In the genomic region with DNA sequence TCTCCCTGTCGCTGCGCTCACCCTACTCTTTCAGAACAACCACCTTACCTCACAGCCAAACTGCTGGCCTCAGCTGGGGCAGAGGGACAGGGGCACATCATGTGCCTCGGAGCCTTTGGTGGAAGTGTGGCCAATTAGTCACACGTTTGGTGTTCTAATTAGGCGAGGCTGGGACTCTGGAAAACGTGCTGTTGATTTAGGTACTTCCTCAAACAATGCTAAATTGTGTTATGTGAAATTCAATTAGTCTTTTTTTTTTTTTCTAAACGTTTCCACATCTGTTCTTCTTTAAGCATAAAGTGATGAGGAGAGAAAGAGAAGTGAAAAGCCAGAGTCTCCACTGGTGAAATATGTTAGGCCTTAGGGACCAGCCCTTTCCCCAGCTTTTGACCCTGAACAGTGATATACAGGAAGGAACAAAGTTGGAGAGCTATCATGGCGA, we compare ENCODE assay signal across 14 mouse cellular contexts.
A peak's percentile ranks its signal among the peaks of the same experiment; 100 is the strongest.
DNase-seq lines count a peak whose midpoint lies in the region; ATAC-seq and TF ChIP-seq lines count a peak whose summit lies in the region.
"Had no signal": no experiment of that assay in that cellular context is flagged by ENCODE, and none has a peak within 500 bp of the region (broad histone marks: within the 10 kb centered on the region; RNA-seq: fewer than 3 reads in every experiment).

No protein-coding gene starts in this region.

- H3K27me3 ChIP-seq in kidney, embryonic 14.5 days (ENCODE audit: control insufficient read depth, insufficient read depth, low read length), result no peaks in the 10 kb centered on the region; the same call in 1 of the 2 replicates
- H3K27me3 ChIP-seq in limb, embryonic 10.5 days (ENCODE audit: low read depth, poor library complexity, severe bottlenecking), result peaks cover 56% of the 10 kb centered on the region
- H3K27me3 ChIP-seq in forebrain, embryonic 16.5 days (replicated peaks; ENCODE audit: control insufficient read depth, insufficient read depth, low read length), result no peaks in the 10 kb centered on the region
- H3K27me3 ChIP-seq: CH12.LX; hindbrain, embryonic 13.5 days; liver, embryonic 13.5 days had no signal

- ATAC-seq in kidney, embryonic 14.5 days (ENCODE audit: low FRiP score, low TSS enrichment), result 0 out of 2 replicates have a peak, but pooled peaks have one; percentile 39
- no peak for ATAC-seq in forebrain, embryonic 16.5 days
- ATAC-seq: intestine, postnatal 0 days; lung, postnatal 0 days had no signal

- H3K4me2 ChIP-seq in kidney, embryonic 14.5 days (replicated peaks; ENCODE audit: low read depth, low read length), result no peak overlapping the region
- no peak overlapping the region for H3K4me2 ChIP-seq in forebrain, embryonic 16.5 days (ENCODE audit: low read length)
- H3K4me2 ChIP-seq: hindbrain, embryonic 13.5 days; liver, embryonic 13.5 days had no signal

- intact Hi-C loops in left cerebral cortex, adult 2 months (cut with DNase I), result no loop called here

- no peak overlapping the region for H3K27ac ChIP-seq in kidney, embryonic 14.5 days (ENCODE audit: low read depth, low read length)
- peak overlapping the region; percentile 94 for H3K27ac ChIP-seq in brown adipose tissue, adult 24 weeks (replicated peaks; ENCODE audit: low read depth, low read length)
- 0 out of 2 replicates have a peak overlapping the region, but pooled peaks have one; percentile 46 for H3K27ac ChIP-seq in limb, embryonic 10.5 days
- no peak overlapping the region for H3K27ac ChIP-seq in left cerebral cortex, adult 2 months
- H3K27ac ChIP-seq in forebrain, embryonic 16.5 days (ENCODE audit: low read length), result no peak overlapping the region
- H3K27ac ChIP-seq: hindbrain, embryonic 13.5 days; liver, embryonic 13.5 days; midbrain, embryonic 10.5 days had no signal

- DNase-seq in kidney, adult 9 months, result no peak
- DNase-seq in embryo, embryonic 11 days, result peak; percentile 54
- peak; percentile 74 for DNase-seq in limb, embryonic 10.5 days (ENCODE audit: low spot score)
- DNase-seq in left cerebral cortex, adult 18-20 months (ENCODE audit: low spot score in 2 of 2), result no peak
- no peak for DNase-seq in left cerebral cortex, adult 2 months (ENCODE audit: extremely low spot score in 1 of 2, low spot score in 2 of 2)
- DNase-seq: liver, embryonic 13.5 days had no signal

- no peaks in the 10 kb centered on the region for H3K9me3 ChIP-seq in kidney, embryonic 14.5 days (ENCODE audit: control insufficient read depth, low read length)
- H3K9me3 ChIP-seq in limb, embryonic 10.5 days (replicated peaks), result no peaks in the 10 kb centered on the region
- no peaks in the 10 kb centered on the region for H3K9me3 ChIP-seq in forebrain, embryonic 16.5 days (ENCODE audit: control insufficient read depth, low read length)
- H3K9me3 ChIP-seq: hindbrain, embryonic 13.5 days; liver, embryonic 13.5 days; midbrain, embryonic 10.5 days had no signal

- no peak for TF ChIP-seq CTCF in left cerebral cortex, adult 2 months (IDR thresholded peaks at IDR 0.05)

- WGBS in kidney, embryonic 14.5 days, result 16% methylated on average over 8 of the region's 8 CpGs
- 8% methylated on average over 8 of the region's 8 CpGs for WGBS in limb, embryonic 10.5 days
- 17% methylated on average over 8 of the region's 8 CpGs for WGBS in forebrain, embryonic 16.5 days

- H3K4me3 ChIP-seq in kidney, embryonic 14.5 days (ENCODE audit: low read length), result no peak overlapping the region
- H3K4me3 ChIP-seq in brown adipose tissue, adult 24 weeks (ENCODE audit: insufficient read depth, low read depth, low read length), result no peak overlapping the region
- no peak overlapping the region for H3K4me3 ChIP-seq in limb, embryonic 10.5 days
- no peak overlapping the region for H3K4me3 ChIP-seq in left cerebral cortex, adult 2 months
- no peak overlapping the region for H3K4me3 ChIP-seq in forebrain, embryonic 16.5 days (replicated peaks; ENCODE audit: low read length)
- H3K4me3 ChIP-seq: hindbrain, embryonic 13.5 days; liver, embryonic 13.5 days; midbrain, embryonic 10.5 days had no signal

- no peaks in the 10 kb centered on the region for H3K36me3 ChIP-seq in kidney, embryonic 14.5 days (ENCODE audit: control insufficient read depth, insufficient read depth, low read length)
- no peaks in the 10 kb centered on the region for H3K36me3 ChIP-seq in limb, embryonic 10.5 days
- no peaks in the 10 kb centered on the region for H3K36me3 ChIP-seq in forebrain, embryonic 16.5 days (ENCODE audit: control insufficient read depth, insufficient read depth)
- H3K36me3 ChIP-seq: hindbrain, embryonic 13.5 days; liver, embryonic 13.5 days; midbrain, embryonic 10.5 days had no signal

- no peaks in the 10 kb centered on the region for H3K4me1 ChIP-seq in kidney, embryonic 14.5 days (ENCODE audit: control insufficient read depth, insufficient read depth, low read length)
- no peaks in the 10 kb centered on the region for H3K4me1 ChIP-seq in brown adipose tissue, adult 24 weeks (ENCODE audit: control insufficient read depth, insufficient read depth, insufficient read length, low read length)
- peaks cover 46% of the 10 kb centered on the region for H3K4me1 ChIP-seq in limb, embryonic 10.5 days
- no peaks in the 10 kb centered on the region for H3K4me1 ChIP-seq in forebrain, embryonic 16.5 days (replicated peaks; ENCODE audit: control insufficient read depth, insufficient read depth, low read length)
- H3K4me1 ChIP-seq: hindbrain, embryonic 13.5 days; liver, embryonic 13.5 days had no signal

- H3K9ac ChIP-seq in kidney, embryonic 14.5 days (ENCODE audit: low read depth, low read length), result no peak overlapping the region
- no peak overlapping the region for H3K9ac ChIP-seq in forebrain, embryonic 16.5 days (replicated peaks; ENCODE audit: low read depth, low read length)
- H3K9ac ChIP-seq: hindbrain, embryonic 13.5 days; liver, embryonic 13.5 days had no signal

Comparison
In these comparisons a context has a peak if more than half of its experiments do, and no peak if none do; other contexts are left out.
1. H3K27ac ChIP-seq: peak in brown adipose tissue, adult 24 weeks (single experiment) and limb, embryonic 10.5 days (single experiment); none in kidney, embryonic 14.5 days (single experiment), left cerebral cortex, adult 2 months (single experiment) and forebrain, embryonic 16.5 days (single experiment).
2. DNase-seq: peak in embryo, embryonic 11 days (single experiment) and limb, embryonic 10.5 days (single experiment); none in kidney, adult 9 months (single experiment), left cerebral cortex, adult 18-20 months (0 of 2) and left cerebral cortex, adult 2 months (0 of 2).